Mouse (Mus musculus) CD8-positive naive resting alpha-beta T cell, adult 2 months (primary cell): Measurements from ENCODE around the gene Atp6v1g3.

Experiments
- DNase-seq, 2 experiments: peaks; one replicate each; pipeline ENCODE4 v3.0.0; 2022; ENCODE audit warnings: low read depth in 2 of 2, low spot score in 2 of 2

The Atp6v1g3 gene

DNA sequence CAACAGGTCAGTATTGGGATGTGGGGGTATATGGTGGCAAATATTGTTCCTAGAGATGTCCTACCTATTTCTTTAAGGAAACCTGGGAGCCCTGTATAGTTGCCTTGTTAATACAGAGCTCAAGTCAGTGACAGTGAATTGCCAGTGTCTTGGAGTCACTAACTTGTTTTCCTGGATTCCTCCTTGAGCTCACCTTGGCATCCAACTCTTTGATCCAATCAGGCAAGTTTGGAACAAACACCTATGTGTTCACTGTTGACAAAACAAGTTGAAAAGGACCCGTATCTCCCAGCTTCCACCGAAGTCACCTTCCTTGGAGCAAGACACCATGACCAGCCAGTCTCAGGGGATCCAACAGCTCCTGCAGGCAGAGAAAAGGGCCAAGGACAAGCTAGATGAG is at the start of gene Atp6v1g3:
Atp6v1g3 (plus strand) TSS at position 301 of the 400 bp plus-strand sequence.
- no peak for DNase-seq

DNA sequence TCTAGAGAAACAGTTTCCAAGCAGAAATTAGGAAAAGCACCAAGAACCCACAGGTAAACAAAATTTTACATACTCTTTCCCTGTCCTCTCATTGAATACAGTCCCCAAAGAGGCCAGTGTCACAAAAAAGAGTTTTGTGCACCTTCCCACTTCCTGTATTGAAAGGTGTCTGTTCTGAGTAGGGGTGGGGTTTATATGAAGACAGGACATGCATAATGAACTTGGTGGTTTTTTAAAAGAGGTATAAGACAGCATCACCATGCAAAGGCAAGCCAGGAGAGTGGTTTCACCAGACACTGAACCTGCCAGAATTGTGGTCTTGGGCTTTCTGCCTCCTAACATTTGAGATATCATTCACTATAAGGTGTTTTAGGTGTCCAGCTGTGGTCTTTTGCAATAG is 40.5 kb upstream of the Atp6v1g3 start:
- DNase-seq: peak; percentile 16 to 41

DNA sequence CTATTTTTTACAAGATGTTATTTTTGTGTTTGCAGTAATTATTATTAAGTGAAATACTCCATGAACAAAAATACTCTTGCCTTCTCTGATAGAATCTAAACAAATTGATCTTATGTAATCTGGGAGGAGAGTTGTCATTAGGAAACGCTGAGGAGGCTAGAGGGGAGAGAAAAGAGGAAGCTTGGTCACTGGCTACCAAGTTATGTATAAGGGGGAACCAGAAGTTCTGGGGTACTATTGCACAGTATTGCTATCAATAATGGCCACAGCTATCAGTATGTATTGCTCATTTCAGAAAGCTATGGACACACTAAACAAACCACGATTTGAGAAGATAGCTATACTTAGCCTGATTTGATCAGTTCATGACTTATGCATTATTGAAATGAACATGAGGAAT is 36.3 kb upstream of the Atp6v1g3 start:
- no peak for DNase-seq

DNA sequence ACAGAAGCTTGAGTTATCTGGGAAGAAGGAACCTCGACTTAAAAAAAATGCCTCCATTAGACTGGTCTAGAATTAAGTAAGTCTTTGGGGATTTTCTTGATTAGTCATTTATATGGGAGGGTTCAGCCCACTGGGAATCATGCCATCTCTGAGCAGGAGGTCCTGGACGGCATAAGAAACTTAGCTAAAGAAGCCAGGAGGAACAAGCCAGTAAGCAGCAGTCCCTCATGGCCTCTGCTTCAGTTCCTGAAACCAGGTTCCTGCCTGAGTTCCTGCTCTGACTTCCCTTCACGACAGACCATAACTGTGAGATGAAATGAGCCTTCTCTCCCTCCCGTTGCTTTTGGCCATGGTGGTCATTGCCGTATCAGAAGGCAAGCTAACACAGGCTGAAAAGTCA is 29.6 kb upstream of the Atp6v1g3 start:
- DNase-seq: no peak

DNA sequence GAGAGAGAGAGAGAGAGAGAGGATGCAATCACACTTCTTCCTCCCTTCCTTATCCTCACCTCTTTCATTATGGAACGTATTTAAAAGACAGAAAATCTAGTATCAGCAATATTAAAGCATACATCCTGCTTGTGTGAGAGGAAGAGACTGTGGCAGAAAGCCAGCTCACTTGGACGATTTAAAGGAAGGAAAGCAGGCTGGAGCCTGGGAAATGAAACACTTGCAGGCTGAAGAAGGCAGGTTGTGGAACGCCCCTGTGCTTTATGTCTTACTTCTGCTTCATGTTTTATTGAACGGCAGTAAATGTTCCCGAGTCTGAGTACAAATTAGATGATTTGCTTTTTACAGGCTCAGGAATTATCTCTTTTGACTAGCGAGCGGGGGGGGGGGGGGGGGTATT is 29.1 kb upstream of the Atp6v1g3 start:
- no peak for DNase-seq

DNA sequence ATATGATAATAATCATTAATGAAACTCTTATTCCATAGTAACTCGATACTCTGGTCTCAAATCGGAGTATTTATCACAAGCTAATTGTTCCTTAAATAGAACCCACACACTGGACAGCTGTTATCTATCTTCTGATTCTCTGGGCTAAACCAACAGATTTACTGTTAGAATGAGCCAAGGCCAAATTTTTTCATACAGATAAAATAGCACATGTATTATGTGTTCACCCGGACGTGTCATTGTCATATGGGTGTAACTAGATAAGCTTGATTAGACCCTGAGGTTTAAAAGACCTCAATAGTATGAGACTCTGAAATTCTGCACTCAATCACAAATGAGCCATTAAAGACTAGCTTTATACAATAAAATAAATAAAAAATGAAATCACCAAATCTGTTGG is 28.4 kb upstream of the Atp6v1g3 start:
- DNase-seq: no peak

DNA sequence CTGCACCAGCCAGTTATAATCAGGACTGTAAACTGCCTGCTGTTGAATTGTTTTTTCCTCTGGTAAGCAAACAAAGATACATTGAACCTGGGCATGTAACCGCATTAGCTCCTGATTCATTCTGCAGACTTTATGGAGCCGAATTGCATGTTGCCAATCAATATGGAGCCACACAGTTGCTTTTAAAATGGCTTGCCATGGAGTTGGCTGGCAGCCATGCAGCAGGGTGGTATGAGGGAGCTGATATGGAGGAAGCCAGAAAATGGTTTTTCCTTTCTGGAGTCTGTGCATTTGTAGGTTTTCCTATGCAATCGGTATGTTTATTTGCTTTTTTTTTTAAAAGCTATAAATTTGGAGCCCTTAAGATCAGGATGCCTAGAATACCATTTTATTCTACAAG is 28.0 kb upstream of the Atp6v1g3 start:
- no peak for DNase-seq

DNA sequence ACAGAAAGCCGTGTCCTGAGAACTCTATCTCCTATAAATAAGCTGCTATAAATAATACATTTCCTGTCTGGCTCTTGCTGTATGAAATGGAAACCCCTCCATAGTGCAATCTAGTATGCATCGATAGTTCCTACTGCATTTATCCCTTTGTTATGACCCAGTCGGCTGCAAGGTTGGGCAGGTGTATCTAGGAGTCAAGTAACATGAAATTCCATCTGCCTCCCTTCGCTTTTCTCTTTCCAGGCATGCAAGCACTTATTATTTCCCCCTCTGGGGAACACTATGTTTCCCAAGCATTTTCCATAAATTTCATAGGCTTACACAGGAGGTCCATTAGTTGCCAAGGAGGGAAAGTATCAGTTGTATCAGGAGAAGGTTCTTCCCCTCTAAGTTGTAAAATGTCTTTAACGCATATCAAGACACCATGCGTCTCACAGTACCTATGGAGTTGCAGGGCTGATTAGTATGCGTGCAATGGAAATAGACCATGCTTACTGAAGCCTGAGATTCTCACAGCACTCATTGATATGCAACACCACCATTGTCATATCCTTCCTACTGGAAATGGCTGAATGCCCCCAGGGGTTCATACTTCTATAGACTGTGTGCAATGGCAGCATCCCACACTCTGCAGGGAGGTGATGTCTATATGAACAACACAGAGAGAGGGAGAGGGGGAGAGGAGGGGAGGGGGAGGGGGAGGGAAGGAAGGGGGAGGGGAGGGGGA is 26.9 kb upstream of the Atp6v1g3 start:
- DNase-seq: no peak

DNA sequence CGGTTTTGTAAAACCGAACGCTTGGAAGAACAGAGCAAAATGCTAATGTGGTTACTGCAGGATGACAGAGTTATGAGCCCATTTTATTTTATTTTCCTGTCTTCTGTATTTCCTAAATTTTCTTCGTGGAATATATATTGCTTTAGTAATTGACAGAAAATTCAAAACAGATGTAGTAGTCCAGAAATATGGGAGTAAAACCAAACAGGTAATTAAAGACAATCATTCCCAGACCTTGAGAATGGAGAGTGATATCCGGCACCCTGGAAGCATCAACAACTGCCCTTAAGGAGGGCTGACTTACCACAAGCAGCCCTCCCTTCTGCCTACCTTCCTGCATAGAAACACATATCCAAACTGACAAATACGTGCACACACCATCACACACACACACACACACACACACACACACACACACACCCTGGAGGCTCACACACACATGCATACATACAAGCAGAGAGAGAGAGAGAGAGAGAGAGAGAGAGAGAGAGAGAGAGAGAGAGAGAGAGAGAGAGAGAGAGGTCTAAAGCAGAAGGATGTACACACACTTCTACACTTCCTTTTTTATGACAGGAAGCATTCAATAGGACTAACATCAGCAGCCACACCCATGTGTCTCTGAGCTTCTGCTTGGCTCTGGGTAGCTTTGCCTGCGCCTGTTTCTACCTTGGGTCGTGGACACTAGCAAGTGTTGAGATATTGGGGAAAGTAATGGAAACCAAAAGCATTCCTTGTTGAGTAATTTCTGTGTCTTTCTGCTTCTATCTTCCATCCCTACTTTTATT is 25.6 kb upstream of the Atp6v1g3 start:
- no peak for DNase-seq

DNA sequence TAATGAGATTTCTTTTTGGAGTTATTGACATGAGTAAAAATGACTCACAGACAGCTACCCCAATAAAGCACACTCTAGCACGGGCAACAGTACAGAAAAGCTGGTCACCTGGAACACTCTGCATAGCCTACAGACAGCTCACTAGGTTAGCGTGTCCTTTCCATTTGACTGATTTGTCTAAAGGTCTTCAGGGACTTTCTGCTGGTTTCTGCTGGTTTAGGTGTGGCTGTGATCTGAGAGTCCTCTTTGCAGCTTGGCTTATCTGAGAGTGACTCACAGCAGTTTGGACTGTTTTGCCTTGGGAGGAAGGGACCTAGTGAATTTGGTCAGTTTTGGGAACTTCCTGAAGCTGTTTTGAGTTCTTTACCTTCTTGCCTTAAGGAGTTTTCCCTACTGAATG is 24.8 kb upstream of the Atp6v1g3 start:
- no peak for DNase-seq

DNA sequence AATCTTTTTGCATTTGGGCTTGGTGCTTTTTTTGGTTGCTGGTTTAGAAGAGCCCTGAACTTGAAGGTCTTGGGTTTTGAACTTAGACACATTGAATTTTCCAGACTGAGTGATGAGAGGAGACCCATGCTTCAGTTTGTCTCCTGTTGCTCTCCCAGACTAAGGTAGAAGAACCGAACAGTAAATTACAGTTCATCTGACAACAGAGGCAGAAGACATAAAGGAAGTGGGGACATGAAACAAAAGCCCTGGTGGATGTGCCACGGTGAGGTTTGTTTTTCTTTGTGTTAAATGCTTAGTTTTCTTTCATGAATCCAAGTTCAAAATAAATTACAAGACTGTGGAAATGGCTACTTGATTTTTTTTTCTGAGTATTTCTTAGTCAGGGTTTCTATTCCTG is 22.6 kb upstream of the Atp6v1g3 start:
- peak; percentile 22 to 43 for DNase-seq

DNA sequence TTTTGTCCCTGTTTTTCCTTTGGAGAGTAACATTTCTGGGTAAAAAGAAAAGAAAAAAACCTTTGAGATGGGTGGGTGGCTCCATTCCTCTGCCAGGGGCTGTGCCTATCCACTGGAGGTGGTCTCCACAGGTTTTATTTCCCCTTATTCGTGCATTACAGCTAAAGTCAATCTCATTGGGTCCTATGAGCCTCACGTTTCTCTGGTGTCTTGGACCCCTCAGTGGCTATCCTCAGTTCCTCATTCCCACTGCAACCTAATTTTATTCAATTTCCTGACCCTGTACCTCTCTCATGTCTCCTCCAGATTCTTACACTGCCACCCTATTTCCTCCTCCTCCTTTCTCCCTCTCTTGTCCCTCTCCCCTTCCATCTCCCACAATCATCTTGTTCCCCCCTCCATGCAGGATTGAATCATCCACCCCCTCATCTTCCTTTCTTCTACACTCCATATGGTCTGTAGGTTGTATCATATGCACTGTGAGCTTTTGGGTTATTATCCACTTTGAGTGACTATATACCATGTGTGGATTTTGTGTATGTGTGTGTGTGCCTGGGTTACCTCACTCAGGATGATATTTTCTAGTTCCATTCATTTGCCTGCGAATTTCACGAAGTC is 17.3 kb upstream of the Atp6v1g3 start:
- DNase-seq: no peak

DNA sequence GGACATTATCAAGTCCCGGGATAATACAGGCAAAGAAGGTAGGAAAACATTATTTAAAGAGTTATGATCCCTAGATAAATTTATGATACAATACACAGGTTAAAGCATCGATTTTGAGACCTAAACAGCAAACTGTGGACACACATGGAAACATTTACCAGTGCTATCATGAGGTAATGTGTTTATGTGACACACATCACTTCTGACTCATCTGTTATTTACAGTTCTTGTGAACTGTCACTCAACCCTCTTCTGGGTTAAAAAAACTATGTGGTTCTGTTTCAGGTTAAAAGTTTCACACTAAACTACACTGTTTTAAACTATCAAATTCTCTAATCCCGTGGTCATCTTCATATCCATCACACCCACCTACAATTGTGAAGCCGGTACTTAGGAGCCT is 14.8 kb upstream of the Atp6v1g3 start:
- no peak for DNase-seq

DNA sequence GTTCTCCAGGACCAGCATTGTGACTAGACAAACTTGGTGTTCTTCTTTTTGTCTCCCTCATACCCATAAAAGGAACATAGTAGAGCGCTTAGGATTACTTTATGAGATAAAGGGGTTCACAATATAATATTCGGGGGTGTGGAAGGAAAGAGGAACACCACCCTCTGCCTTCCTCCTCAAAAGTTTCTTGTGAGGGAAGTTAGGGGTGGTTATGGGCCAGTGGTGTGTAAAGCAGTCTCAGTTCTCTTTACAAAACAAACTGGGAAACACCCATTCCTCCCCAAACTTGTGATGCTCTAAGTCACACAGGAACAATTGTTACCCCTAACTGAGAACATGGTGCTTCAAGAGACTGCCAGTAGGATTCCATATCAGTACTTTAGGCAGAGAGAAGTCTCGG is 12.0 kb upstream of the Atp6v1g3 start:
- DNase-seq: no peak

DNA sequence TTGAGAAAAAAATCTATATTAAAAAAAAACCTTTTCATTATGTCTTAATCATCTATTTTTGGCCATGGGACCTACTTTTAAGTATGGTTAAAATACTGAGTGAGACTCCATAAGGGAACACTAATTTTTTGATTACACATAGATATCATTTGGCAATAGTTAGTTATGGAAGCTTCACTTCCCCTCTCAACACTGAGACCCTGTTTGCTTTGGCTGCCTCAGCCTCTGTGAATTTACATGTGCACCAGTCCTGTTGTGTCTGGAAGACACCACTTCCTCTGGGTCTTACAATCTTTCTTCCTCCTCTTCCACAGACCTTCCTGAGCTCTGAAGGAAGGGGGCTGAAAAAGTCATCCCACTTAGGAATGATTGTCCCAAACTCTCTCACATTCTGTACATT is 11.1 kb upstream of the Atp6v1g3 start:
- DNase-seq: no peak

DNA sequence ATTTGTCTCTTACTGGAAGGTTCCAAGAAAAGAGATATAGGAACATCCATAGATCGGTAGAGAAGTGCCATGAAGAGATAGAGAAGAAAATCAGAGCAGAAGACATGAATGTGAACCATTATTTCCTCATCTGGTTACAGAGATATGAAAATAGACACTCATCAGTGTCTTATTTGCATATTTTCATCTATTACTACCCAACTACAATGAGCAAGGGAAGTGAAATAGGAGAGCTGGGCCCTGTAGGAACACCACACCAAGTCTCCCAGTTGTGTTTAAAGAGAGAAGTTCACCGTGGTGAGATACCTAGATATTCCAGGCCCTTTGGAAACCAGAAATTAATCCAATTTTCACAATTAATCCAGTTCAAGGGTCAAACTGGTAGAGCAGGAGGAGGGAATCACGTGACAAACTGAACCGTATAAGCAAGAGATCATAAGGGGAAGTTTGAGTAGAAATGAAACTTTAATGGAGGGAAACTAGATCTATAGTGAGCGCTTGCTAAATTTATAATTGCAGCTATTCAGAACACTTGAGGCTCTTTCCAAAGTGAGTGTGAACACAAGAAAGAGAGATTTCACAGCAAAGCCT is 6.0 kb upstream of the Atp6v1g3 start:
- DNase-seq: no peak

DNA sequence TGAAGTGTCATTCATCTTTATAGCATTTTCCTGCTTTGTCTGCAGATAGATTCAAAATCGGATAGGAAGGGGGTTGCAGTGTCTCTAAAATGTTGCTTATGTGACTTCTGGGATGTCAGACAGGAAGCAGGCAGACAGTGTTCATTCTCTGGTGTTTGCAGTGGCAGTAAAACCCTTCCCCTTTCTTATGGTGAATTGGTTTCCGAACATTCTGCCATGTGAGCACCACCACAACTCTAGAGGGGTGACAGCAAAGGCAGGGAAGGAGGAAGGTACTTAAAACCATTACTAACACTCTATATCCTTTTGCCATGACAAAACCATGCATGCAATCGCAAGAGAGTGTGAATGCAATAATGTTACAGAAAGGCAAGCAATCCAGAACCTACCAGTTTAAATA is 1.4 kb downstream of the Atp6v1g3 start:
- no peak for DNase-seq

DNA sequence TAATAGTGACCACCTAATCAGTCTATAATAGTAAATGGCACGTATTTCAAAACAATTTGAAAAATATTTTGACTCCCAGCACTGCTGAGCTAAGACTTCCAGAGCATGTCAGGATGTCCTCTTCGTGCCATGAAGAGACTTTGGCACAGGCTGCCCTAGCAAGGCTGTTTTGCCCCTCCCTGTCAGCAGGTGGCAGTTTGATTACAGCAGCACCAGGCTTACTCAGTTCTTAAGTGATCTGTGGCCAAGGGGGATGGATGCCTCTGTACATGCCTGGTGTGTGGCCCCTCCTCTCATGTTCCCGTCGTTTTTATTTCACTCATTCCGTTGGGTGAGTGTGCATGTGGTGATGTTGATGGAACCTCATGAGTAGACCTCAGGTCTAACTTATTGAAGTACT is 2.3 kb downstream of the Atp6v1g3 start:
- peak; percentile 40 to 71 for DNase-seq

DNA sequence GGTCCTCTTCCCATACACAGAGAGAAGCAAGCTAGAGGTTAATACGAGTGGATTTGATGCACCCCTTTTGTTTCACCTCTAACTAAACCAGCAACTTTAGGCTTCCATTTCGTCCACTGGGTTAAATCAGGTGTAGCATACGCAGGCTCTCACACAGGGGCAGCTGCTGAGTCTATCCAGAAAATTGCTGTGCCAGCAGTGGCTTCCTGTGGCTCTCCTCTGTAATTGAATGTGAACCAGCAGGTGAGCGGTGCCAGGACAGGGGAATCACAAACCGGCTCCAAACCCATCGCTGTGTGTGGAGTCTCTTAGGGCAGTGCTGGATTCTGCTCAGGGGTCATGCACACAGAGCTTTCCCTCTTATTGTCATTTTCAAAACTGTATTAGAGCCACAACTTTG is 7.6 kb downstream of the Atp6v1g3 start:
- DNase-seq: no peak

DNA sequence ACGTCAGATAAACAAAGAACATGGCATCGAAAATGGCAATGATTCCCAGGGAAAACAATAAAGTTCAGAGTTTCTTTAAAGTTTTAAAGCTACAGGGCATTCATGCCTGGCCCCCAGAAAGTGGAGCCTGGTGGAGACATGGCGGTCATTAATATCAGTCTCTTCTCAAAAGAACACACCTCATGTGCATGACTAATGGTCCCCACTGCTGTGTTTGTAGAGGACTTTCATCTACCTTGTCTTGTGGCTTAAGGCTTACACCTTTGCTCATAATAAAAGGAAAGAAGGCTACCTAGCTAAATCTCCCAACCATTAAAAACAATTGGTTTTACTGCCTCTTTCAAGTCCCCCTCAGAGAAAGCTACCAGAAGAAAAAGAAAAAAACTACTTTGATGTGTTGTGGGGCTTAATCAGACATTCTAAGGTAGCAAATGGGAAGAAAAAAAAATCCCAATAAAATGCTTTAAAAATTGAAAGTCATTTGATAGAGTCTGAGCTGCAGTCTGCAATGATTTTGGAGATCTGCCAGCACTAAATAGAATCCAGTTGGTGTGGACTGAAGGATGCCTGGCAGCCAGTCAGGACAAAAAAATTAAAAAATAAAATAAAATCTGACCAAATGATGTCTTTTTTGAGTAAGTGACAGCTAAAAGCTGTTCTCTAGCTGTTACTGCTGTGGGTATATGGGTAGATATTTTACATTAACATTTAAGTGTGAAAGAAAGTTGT is 9.0 kb downstream of the Atp6v1g3 start:
- DNase-seq: no peak

DNA sequence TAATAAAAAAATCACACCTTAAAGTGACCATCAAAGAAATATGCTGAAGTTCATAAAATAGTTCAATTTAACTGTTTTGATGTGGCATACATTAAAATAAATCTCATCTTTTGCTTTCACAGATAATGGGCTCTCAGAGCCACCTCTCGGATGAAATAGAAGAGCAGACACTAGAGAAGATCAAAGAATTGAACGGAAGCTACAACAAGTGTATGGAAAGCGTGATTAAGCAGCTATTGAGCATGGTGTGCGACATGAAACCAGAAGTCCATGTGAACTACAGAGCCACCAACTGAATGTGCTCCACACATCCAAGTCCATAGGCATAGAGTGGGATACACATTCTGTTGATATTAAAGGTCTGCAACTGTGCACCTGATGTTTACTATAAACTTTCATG is 14.1 kb downstream of the Atp6v1g3 start:
- DNase-seq: no peak
